Mouse (Mus musculus): Measurements from ENCODE around the gene Kirrel3.

DNA sequence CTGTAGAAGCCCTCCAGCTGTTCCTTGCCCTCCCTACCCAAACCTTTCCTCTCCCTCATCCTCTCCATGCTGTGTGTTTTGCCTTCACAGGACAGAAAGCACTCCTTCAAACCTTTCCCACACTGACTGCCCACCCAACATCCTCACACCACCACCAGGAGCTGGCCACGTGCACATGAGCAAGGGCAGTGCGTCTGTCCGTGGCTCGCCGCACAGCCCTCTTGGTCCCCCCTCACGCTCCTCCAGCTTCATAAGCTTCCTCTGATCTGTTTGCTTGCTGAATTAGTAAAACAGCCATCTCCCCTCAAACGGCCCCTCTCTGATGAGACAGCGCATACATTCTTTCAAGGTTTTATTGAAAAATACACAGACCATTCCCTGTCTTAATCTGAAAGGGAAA lies 492.0 kb downstream of the Kirrel3 start:
- TF ChIP-seq GATA1 (IDR thresholded peaks at IDR 0.05; ENCODE audit: borderline replicate concordance, low read length) (no peak), FLI1 (IDR thresholded peaks at IDR 0.05; ENCODE audit: low read length) (no peak)

Data from megakaryocyte, embryonic 14.5 days (primary cell).